Mouse (Mus musculus): ENCODE measurements at regions not wholly inside any gene's neighbourhood (a gene's known extent, or its start where the extent isn't known, plus 50 kb on each side); places are given as distances from the start of the nearest gene placed in this dataset.

GRCm38 (mm10) chr4:54064331-54064730, 238.5 kb downstream of the Tmem38b start:
- Histone ChIP-seq H3K27ac (ENCODE audit: insufficient read depth, low read length) (no peak overlapping the region), H3K36me3 (ENCODE audit: control insufficient read depth, insufficient read depth, low read length, poor library complexity, severe bottlenecking) (no peaks in the 10 kb centered on the region), H3K4me1 (ENCODE audit: control insufficient read depth, insufficient read depth, low read length) (no peaks in the 10 kb centered on the region), H3K9ac (ENCODE audit: low read depth, poor library complexity, severe bottlenecking) (no peak overlapping the region), H3K9me3 (replicated peaks; ENCODE audit: control insufficient read depth, insufficient read depth, low read length, poor library complexity, severe bottlenecking) (peaks cover 10% of the 10 kb centered on the region; the same call in 1 of the 2 replicates), H3K4me3 (ENCODE audit: low read depth, low read length) (no peak overlapping the region), H3K27me3 (ENCODE audit: control insufficient read depth, insufficient read depth, low read length, poor library complexity, severe bottlenecking) (no peaks in the 10 kb centered on the region)
- TF ChIP-seq POLR2A (IDR thresholded peaks at IDR 0.05; ENCODE audit: insufficient read depth, low read length), result no peak
- TF ChIP-seq EP300 (IDR thresholded peaks at IDR 0.05; ENCODE audit: insufficient read depth, low read depth, low read length), result no peak
- TF ChIP-seq CTCF (IDR thresholded peaks at IDR 0.05; ENCODE audit: low read depth, low read length), result no peak

- no peak for TF ChIP-seq CTCF (IDR thresholded peaks at IDR 0.05; ENCODE audit: low read depth, low read length)
- TF ChIP-seq EP300 (IDR thresholded peaks at IDR 0.05; ENCODE audit: insufficient read depth, low read depth, low read length), result peak; percentile 83
- no peak for TF ChIP-seq POLR2A (IDR thresholded peaks at IDR 0.05; ENCODE audit: insufficient read depth, low read length)
- Histone ChIP-seq H3K4me1 (ENCODE audit: control insufficient read depth, insufficient read depth, low read length) (no peaks in the 10 kb centered on the region), H3K27me3 (ENCODE audit: control insufficient read depth, insufficient read depth, low read length, poor library complexity, severe bottlenecking) (no peaks in the 10 kb centered on the region), H3K27ac (ENCODE audit: insufficient read depth, low read length) (peak overlapping the region; percentile 94), H3K36me3 (ENCODE audit: control insufficient read depth, insufficient read depth, low read length, poor library complexity, severe bottlenecking) (no peaks in the 10 kb centered on the region), H3K9me3 (replicated peaks; ENCODE audit: control insufficient read depth, insufficient read depth, low read length, poor library complexity, severe bottlenecking) (peaks cover 26% of the 10 kb centered on the region), H3K9ac (ENCODE audit: low read depth, poor library complexity, severe bottlenecking) (no peak overlapping the region), H3K4me3 (ENCODE audit: low read depth, low read length) (no peak overlapping the region)
Measured at GRCm38 (mm10) chr4:54071951-54072350, 246.1 kb downstream of the Tmem38b start.

- H3K4me1 ChIP-seq (ENCODE audit: control insufficient read depth, insufficient read depth, low read length), result no peaks in the 10 kb centered on the region
- H3K36me3 ChIP-seq (ENCODE audit: control insufficient read depth, insufficient read depth, low read length, poor library complexity, severe bottlenecking), result no peaks in the 10 kb centered on the region
- H3K9ac ChIP-seq (ENCODE audit: low read depth, poor library complexity, severe bottlenecking), result no peak overlapping the region
- TF ChIP-seq EP300 (IDR thresholded peaks at IDR 0.05; ENCODE audit: insufficient read depth, low read depth, low read length), result no peak
- no peak for TF ChIP-seq POLR2A (IDR thresholded peaks at IDR 0.05; ENCODE audit: insufficient read depth, low read length)
- TF ChIP-seq CTCF (IDR thresholded peaks at IDR 0.05; ENCODE audit: low read depth, low read length), result no peak
- H3K27ac ChIP-seq (ENCODE audit: insufficient read depth, low read length), result peak overlapping the region; percentile 94
- no peak overlapping the region for H3K4me3 ChIP-seq (ENCODE audit: low read depth, low read length)
- peaks cover 26% of the 10 kb centered on the region for H3K9me3 ChIP-seq (replicated peaks; ENCODE audit: control insufficient read depth, insufficient read depth, low read length, poor library complexity, severe bottlenecking)
- H3K27me3 ChIP-seq (ENCODE audit: control insufficient read depth, insufficient read depth, low read length, poor library complexity, severe bottlenecking), result no peaks in the 10 kb centered on the region
Measured at GRCm38 (mm10) chr4:54072482-54072881, 246.6 kb downstream of the Tmem38b start.

- no peaks in the 10 kb centered on the region for H3K4me1 ChIP-seq (ENCODE audit: control insufficient read depth, insufficient read depth, low read length)
- no peak overlapping the region; the same call in 1 of the 2 replicates for H3K9ac ChIP-seq (ENCODE audit: low read depth, poor library complexity, severe bottlenecking)
- H3K4me3 ChIP-seq (ENCODE audit: low read depth, low read length), result no peak overlapping the region
- no peaks in the 10 kb centered on the region for H3K27me3 ChIP-seq (ENCODE audit: control insufficient read depth, insufficient read depth, low read length, poor library complexity, severe bottlenecking)
- H3K27ac ChIP-seq (ENCODE audit: insufficient read depth, low read length), result peak overlapping the region; percentile 97
- TF ChIP-seq POLR2A (IDR thresholded peaks at IDR 0.05; ENCODE audit: insufficient read depth, low read length) (no peak), EP300 (IDR thresholded peaks at IDR 0.05; ENCODE audit: insufficient read depth, low read depth, low read length) (peak; percentile 95)
- H3K36me3 ChIP-seq (ENCODE audit: control insufficient read depth, insufficient read depth, low read length, poor library complexity, severe bottlenecking), result no peaks in the 10 kb centered on the region
- peaks cover 26% of the 10 kb centered on the region for H3K9me3 ChIP-seq (replicated peaks; ENCODE audit: control insufficient read depth, insufficient read depth, low read length, poor library complexity, severe bottlenecking)
Measured at GRCm38 (mm10) chr4:54072932-54073331, 247.1 kb downstream of the Tmem38b start.

GRCm38 (mm10) chr4:54073483-54073882, 247.6 kb downstream of the Tmem38b start:
- Histone ChIP-seq H3K9me3 (replicated peaks; ENCODE audit: control insufficient read depth, insufficient read depth, low read length, poor library complexity, severe bottlenecking) (peaks cover 22% of the 10 kb centered on the region), H3K4me3 (ENCODE audit: low read depth, low read length) (no peak overlapping the region), H3K4me1 (ENCODE audit: control insufficient read depth, insufficient read depth, low read length) (no peaks in the 10 kb centered on the region), H3K36me3 (ENCODE audit: control insufficient read depth, insufficient read depth, low read length, poor library complexity, severe bottlenecking) (no peaks in the 10 kb centered on the region), H3K27me3 (ENCODE audit: control insufficient read depth, insufficient read depth, low read length, poor library complexity, severe bottlenecking) (no peaks in the 10 kb centered on the region), H3K27ac (ENCODE audit: insufficient read depth, low read length) (peak overlapping the region; percentile 97), H3K9ac (ENCODE audit: low read depth, poor library complexity, severe bottlenecking) (no peak overlapping the region; the same call in 1 of the 2 replicates)
- TF ChIP-seq EP300 (IDR thresholded peaks at IDR 0.05; ENCODE audit: insufficient read depth, low read depth, low read length), result no peak
- no peak for TF ChIP-seq CTCF (IDR thresholded peaks at IDR 0.05; ENCODE audit: low read depth, low read length)
- TF ChIP-seq POLR2A (IDR thresholded peaks at IDR 0.05; ENCODE audit: insufficient read depth, low read length), result no peak

GRCm38 (mm10) chr4:54074226-54074625, 248.4 kb downstream of the Tmem38b start:
- no peak for TF ChIP-seq POLR2A (IDR thresholded peaks at IDR 0.05; ENCODE audit: insufficient read depth, low read length)
- TF ChIP-seq CTCF (IDR thresholded peaks at IDR 0.05; ENCODE audit: low read depth, low read length), result no peak
- TF ChIP-seq EP300 (IDR thresholded peaks at IDR 0.05; ENCODE audit: insufficient read depth, low read depth, low read length), result no peak
- Histone ChIP-seq H3K27me3 (ENCODE audit: control insufficient read depth, insufficient read depth, low read length, poor library complexity, severe bottlenecking) (no peaks in the 10 kb centered on the region), H3K4me3 (ENCODE audit: low read depth, low read length) (peak overlapping the region; percentile 23; the same call in 1 of the 2 replicates), H3K4me1 (ENCODE audit: control insufficient read depth, insufficient read depth, low read length) (no peaks in the 10 kb centered on the region), H3K9me3 (replicated peaks; ENCODE audit: control insufficient read depth, insufficient read depth, low read length, poor library complexity, severe bottlenecking) (peaks cover 18% of the 10 kb centered on the region), H3K36me3 (ENCODE audit: control insufficient read depth, insufficient read depth, low read length, poor library complexity, severe bottlenecking) (no peaks in the 10 kb centered on the region), H3K9ac (ENCODE audit: low read depth, poor library complexity, severe bottlenecking) (no peak overlapping the region), H3K27ac (ENCODE audit: insufficient read depth, low read length) (no peak overlapping the region)
